Mouse (Mus musculus) left cerebral cortex, adult 18-20 months (tissue): Measurements from ENCODE around the gene Uck2. TPM values are rescaled to one million over a fixed set of nuclear protein-coding genes. Genes with fewer than 3 reads are reported as not detected.

Experiments used
- DNase-seq, 2 experiments: peaks; one replicate each; pipeline ENCODE4 v3.0.0; 2021 to 2022; ENCODE audit warnings: low spot score in 2 of 2, mixed read lengths in 1 of 2
- total RNA-seq, 2 experiments: library from RNA; stranded (reverse); gene quantifications; 2 replicates each; pipeline ENCODE4 v1.2.3; 2021

The Uck2 gene
- total RNA-seq, 2 experiments from 2014 or later: 29.2 to 39.2 TPM

- DNase-seq: peak; percentile 55 to 83
Measured at GRCm38 (mm10) chr1:167259702-167260101, 25.4 kb downstream of the Uck2 start.

- DNase-seq: no peak
Measured at GRCm38 (mm10) chr1:167256724-167257302, 28.3 kb downstream of the Uck2 start.

- DNase-seq: no peak
Measured at GRCm38 (mm10) chr1:167253579-167253978, 31.5 kb downstream of the Uck2 start.

- DNase-seq: no peak
Measured at GRCm38 (mm10) chr1:167249881-167250280, 35.2 kb downstream of the Uck2 start.

GRCm38 (mm10) chr1:167249252-167249651 lies 35.9 kb downstream of the Uck2 start:
- no peak for DNase-seq

- no peak for DNase-seq
Measured at GRCm38 (mm10) chr1:167247886-167248285, 37.2 kb downstream of the Uck2 start.

- peak in 1 of 2 experiments; percentile 35 for DNase-seq
Measured at GRCm38 (mm10) chr1:167246976-167247375, 38.1 kb downstream of the Uck2 start.

DNA sequence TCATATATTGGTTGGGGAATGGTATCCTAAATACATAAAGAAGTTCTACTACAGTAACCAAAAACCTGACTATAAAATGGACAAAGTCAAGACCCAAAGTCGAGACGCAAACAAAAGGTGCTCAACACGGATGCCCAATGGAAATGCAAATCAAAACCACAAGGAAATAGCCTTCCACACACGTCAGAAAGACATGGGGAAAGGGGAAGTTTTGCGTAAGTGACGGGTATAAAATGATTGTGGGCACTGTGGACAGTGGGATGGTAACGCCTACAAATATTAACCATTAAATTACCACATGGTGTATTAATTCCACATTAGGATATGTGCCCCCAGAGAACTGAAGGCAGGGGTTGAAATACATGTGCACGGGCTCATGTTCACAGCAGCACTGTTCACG lies 38.8 kb downstream of the Uck2 start:
- no peak for DNase-seq

- no peak for DNase-seq
Measured at GRCm38 (mm10) chr1:167245180-167245641, 39.9 kb downstream of the Uck2 start.

DNA sequence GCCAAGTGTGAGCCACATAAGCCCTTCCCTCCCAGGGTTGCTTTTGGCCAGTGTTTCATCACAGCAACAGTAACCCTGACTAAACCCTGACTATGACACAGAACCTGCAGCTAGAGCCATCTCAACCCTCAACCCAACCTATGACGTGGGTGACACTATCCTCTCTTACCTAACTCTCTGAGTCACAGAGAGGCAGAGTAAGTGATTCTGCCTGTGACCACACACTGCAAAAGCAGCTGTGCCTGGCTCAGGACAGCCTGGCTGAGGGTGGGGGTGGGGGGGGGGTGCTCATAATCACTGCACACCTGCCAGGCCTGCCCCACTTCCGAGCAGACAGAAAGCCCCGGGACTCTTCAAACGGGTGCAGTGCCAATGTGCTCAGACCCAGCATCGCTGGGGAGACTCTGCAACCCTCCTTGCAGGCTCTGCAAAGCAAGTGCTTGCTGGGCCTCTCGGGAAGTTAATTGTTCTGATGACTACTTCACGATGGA lies 42.9 kb downstream of the Uck2 start:
- no peak for DNase-seq

DNA sequence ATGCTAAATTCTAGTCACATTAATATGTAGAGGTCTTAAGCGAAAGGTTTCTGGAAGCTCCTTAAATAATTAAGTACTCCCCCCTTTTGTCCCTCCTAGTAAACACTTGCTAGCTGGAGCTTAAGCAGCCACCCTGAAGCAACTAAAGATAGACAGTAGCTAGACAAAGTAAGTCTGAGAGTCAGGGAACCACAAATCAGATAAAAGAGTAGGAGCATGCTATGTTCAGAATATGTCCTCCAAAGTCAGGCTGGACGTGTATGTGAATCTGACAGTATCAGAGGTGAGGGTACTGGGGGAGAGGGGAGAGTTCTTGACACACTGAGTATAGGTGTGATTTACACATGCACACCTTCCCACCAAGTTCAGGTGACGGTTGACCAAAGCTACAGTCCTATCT lies 43.6 kb downstream of the Uck2 start:
- no peak for DNase-seq

- DNase-seq: no peak
Measured at GRCm38 (mm10) chr1:167240361-167240760, 44.8 kb downstream of the Uck2 start.

- DNase-seq: peak; percentile 55 to 68
Measured at GRCm38 (mm10) chr1:167239916-167240315, 45.2 kb downstream of the Uck2 start.

GRCm38 (mm10) chr1:167237798-167238197 lies 47.3 kb downstream of the Uck2 start:
- no peak for DNase-seq

DNA sequence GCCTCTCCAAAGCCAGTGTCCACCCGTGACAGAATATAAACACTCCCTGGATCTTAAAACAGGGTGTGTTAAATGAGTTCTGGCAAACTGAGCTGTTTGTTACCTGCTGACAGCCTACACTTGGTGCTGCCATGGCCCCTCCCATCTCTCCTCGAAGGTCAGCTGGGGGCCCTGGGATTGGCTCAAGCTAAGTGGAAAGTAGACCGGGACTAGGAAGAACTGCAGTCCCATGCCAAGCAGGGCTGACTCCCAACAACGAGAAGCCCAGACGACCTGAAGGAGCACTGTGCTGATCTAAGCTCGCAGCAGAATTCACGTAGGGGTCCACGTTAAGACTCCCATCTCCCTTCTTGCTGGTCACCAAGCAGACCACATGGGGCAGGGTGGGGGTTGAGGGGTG lies 48.3 kb downstream of the Uck2 start:
- DNase-seq: no peak

DNA sequence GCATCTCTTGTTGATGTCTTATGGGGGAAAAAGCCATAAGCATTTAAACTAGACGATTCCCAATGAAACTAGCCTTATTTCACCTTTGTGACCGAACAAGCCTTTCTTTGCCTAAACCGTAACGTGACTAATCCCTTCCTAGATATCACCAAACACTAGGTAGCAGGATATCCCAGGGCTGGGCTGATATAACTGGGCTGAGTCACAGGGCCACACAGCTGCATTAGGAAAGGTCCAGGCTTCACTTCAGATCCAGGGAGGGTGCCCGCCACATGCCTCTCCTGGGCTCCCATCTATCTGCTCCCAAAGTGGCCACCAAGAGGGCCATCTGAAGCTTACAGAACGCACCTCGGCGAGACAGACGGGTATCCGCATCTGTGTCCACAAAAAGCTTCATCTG lies 50.8 kb downstream of the Uck2 start:
- no peak for DNase-seq

- DNase-seq: no peak
Measured at GRCm38 (mm10) chr1:167232918-167233317, 52.2 kb downstream of the Uck2 start.

DNA sequence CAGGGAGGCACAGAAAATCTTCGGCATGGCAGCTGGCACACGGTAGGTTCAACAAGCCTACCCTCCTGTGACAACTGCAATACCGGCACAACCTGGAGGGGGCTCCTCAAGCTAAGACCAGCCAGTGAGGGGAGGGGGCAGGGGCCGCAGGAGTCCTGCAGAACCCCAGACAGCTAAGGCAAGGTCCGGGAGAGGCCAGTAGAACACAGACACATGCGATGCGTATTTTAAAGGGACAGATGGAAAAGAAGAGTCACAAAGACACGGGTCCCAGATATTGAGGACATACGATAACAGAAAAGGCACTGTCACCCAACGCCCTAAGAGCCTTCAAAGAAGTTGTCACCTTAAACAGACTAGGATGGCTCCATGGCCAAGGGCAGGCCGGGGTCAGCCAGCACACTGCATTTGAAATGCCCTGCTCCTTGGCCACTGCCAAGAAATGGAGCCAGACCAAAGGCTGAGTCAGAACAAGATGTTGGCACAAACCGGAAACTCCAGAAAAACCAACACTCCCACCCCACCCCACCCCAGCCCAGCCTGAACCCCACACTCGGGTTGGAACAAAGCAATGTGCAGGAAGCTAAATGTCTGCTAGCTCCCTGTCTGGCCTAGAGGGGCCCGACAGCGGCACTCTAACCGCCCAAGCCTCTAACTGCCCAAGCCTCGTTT lies 53.4 kb downstream of the Uck2 start:
- no peak for DNase-seq

- DNase-seq: peak in 1 of 2 experiments; percentile 33
Measured at GRCm38 (mm10) chr1:167230930-167231611, 54.0 kb downstream of the Uck2 start.

DNA sequence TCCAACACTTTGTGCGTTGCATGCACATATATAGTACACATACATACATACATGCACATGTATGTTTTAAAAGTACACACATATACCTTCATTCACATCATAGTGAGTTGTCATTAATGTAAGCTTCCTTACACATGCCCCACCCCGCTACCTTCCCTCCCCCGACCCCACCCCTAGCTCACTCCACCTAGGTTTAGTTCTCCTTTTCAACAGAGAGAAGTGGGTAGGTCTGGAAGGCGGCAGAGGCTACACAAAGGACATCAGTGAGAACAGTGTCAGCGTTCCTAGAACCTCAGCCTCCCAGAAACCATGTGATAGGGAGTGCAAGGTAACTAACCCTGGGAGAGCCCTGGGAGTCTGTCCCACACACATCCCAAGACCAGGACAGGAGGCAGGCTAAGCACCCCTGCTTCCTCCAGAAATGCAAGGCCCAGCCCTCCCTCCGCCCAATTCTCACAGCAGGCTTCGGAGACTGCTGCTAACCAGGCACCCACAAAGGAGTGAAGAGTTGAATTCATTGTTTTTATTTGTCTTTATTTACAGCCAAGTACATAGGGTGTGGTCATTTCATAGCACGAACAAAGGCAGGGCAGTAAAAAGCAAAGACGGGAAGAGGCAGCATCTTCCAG lies 62.6 kb downstream of the Uck2 start:
- DNase-seq: no peak

- peak; percentile 91 to 92 for DNase-seq
Measured at GRCm38 (mm10) chr1:167220303-167221174, 64.6 kb downstream of the Uck2 start.
